Mouse (Mus musculus) adrenal gland (tissue): ENCODE data around the gene Elf1.

ENCODE experiments used
- intact Hi-C: fragments of 180-260 bp; cut with DNase I; formaldehyde crosslinking; loops from one replicate; pipeline ENCODE4 v1.15.1; 2025
- microRNA-seq, 2 experiments: library from miRNA; unstranded; fragments of <30 nt; microRNA quantifications; one replicate each; pipeline ENCODE4; 2019

Elf1 gene

GRCm38 (mm10) chr14:79619802-79620201, 138.8 kb downstream of the Elf1 start:
- intact Hi-C loops, result loop anchor here (5.0 kb wide), 1 partner anchor 42 kb away; the partner anchor contains the start of gene Cnmd

GRCm38 (mm10) chr14:79621143-79621542, 140.1 kb downstream of the Elf1 start:
- intact Hi-C loops, result no loop called here

Small RNA genes lying within 50 kb of the gene (microRNA-seq; reads per million reads assigned to microRNA genes)
- gene Gm27857, result 0 reads per million in 2 experiments
